Mouse (Mus musculus) A20 (cell line): Measurements from ENCODE around the gene Slc27a5.

Experiments
- DNase-seq: peaks from one replicate; pipeline ENCODE4 v3.0.0-alpha.2; 2011; ENCODE audit warnings: low read depth, low spot score

Slc27a5 gene

DNA sequence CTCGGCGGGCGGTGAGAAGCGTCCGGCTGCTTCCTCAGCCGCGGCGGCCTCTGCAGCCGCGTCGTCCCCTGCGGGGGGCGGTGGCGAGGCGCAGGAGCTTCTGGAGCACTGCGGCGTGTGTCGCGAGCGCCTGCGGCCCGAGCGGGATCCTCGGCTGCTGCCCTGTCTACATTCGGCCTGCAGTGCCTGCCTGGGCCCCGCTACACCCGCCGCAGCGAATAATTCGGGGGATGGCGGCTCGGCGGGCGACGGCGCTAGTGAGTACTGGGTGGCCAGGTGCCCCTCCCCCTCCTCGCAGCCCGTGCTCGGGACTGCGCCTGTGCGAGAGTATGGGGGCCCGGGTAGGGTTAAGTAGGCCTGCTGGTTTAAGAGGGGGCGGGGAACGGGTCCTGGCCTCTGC lies 26.8 kb upstream of the Slc27a5 start:
- peak; percentile 88 for DNase-seq

DNA sequence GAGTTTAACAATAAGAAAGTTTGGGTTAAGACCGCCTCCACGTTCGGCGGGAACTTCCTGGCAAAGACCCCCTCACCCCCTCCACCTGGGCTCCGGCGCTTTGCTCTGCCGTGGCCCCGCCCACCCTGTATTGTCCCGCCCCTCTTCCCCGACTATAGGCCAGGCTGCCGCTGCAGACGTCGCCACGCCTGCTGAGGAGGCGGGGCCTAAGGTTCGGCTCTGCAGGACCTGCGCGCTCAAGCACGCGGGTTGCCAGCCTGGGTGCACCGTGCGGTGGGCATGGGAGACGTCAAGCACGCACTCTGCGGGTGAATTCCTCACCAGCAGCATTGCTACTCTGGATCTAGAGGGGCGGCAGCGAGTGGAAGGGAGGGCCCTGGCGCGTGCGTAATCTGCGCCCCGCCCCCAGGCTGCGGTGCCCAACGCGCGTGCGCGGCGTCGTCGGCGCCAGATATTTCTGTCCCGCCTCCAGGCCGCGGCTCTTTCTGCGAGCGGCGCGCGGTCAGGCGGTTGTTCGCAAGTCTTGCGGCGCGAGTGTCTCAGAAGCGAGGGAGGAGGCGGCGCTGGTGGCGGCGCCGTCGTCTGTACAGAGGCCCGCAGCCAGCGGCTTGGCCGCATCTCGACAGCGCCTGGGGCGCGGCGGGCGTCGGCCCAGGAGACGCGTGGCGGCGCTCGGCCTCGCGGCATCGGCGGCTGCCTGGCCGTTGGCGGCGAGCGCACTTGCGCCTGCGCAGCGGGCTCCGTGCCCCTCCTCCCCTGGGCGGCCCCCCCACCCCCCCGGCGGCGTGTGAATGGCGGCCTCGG lies 26.1 kb upstream of the Slc27a5 start:
- peak; percentile 98 for DNase-seq

DNA sequence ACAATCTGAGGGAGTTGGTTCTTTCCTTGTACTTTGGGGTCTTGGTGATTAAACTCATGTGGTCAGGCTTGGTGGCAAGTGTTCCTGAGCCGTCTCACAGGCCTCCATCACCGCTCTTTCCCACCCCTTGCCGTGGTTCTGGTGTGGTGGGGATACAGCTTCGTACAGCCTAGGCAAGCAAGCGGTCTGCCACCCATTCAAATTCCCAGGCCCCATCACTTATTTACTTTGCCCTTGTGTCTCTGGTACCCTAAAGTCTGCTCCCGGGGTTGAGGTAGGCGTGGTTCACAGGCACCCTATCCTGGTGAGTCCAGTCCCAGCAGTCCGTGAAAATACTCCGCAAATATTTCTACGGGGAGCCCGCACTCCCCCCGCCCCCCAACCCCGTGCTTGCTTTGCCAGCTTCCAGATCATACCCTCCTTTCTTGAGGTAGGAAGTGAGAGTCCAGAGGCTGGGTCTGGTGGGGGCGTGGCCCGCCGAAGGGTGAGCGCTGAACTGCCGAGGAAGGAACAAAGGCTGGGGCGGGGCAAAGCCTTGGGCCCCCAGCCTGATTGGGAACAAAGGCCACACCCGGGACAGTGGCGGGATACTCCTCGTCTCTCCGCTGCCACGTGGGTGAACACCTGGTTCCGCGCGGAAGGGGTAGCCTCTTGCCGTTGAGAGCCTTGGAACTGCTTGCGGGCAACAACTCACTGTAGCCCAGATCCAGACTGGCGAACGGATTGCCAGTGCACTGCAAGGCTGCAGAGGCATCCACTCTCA lies 25.0 kb upstream of the Slc27a5 start:
- peak; percentile 94 for DNase-seq

DNA sequence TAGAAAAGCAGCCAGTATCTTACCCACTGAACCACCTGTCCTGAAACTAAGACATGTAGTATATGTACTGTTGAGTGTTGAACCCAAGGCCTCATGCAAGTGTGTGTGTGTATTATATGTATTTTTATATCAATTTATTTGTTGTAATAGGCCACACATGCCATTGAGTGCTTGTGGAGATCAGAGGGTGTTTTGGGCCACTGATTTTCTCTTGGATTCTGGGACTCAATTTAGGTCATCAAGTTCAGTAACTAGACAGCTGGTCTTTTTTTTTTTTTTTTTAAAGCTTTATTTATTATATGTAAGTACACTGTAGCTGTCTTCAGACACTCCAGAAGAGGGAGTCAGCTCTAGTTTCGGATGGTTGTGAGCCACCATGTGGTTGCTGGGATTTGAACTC lies 17.2 kb upstream of the Slc27a5 start:
- no peak for DNase-seq

DNA sequence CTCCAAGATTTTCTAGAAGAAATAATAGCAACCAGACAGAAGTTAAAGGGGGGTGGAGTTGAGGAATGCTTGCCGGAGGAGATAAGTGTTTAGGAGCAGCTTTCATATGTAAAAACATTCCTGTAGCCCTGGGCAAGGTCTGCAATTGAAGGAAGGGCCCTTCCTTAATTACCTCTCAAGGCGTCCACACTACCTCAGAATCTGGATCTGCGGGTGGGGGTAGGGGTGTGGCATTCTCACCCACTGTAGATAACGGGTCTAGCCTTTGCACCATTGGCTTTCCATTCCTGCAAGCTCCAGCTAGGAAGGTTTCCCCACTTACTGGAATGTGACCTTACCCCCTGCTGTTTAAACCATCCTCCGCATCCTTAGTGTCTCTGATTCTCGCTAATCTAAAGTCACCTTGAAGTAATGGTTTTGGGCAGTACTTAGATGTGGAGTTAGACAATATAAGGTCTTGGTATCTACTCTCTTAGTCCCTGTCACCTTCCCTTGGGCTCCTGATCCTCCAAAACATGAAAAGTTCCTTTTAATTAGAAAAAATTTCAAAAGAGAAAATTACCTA lies 16.4 kb upstream of the Slc27a5 start:
- no peak for DNase-seq

DNA sequence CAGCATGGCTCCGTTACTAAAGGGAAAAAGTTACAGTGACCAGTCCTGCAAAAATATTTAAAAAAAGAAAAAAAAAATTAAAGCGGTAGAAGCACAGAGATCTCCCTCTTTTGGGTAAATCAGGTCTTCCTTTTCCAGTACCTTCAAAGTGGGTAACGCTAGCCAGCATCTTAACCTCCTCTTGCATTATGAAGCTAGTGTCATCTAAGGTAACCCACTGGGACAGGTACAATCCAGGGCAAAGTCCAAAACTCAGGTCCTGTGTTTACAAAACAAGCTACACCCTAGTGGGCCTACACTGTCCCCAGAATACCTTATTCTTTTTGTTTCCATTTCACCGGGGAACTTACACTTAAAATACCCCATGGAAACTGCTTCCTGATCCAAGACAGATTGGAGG lies 15.7 kb upstream of the Slc27a5 start:
- DNase-seq, result no peak

DNA sequence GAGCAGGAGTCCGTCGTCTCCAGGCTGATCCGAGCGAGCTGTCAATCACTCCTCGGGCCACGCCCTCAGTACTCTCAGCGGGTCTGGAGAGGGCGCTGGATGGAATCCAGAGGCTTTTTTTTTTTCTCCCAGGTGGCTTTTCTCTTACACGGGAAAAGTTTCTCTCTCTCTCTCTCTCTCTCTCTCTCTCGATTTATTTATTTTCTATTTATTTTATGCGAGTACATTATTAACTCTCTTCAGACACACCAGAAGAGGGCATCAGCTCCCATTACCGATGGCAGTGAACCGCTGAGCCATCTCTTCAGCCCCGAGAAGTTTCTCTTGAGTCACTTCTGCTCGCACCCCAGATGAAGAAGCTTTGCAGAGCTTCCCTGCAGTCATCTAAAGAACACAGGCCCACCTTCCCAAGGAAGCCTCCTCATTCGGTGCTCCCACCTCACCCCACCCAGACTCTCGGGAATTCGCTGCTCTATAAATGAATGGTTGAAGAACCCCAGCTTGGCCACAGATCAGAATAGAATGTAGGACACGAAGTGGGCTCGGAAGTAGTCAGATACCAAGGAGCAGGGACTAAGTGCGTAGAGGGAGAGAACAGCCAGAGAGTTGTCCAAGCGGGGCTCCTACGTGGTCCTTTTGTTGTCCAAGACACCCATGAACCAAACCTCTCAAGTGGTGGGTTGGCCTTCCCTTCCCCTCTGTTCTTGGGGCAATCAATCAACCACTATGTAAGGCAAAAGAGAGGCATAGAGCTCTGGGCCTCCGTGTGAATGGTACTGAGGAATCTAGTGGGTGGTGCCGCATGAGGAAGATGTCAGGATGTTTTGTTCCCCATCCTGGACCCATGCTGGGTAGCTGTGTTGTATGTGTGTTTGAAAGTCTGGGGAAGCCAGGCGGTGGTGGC lies 12.3 kb upstream of the Slc27a5 start, which contains the start of gene Zbtb45:
TSS of gene Zbtb45 (minus strand) at position 30 of the 904 bp plus-strand sequence.
- no peak for DNase-seq

DNA sequence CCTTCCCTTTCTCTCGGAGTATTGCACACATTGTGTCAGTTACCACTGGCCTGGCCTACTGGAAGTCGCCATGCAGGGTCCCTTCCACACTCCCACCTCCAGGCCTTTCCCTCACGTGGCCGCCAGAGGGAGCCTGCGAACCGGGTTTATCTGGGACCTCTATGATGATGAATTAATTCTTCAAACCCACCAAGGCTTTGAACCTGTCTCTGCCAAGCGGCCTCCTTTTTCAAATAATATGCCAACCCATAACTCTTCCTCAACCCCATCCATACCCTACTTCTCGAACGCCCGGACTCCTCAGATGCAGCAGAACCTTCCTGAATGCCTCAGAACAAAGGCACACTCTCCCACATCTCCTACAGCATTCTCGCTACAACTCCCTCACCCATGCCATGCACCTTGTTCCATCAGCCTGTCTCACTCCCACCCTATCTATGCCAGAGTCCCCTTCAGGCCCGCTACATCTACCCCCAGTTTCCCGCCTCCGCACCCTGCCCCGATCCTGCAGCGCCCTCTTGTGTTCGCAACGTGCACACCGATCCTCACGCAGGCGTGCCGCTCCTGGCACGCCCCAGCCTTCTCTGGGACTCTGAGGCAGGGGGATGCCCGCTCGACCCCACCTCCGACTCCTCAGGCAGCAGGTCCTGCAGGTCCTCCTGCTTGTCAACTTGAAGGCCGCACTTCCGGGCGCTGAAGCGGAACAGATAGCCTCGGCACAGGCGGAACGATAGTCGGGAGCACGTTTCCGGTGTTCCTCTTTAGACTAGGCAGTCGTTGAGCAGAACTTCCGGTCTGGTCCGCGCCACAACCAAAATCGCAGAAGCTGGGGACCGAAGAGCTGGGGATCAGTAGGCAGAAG lies 11.4 kb upstream of the Slc27a5 start:
- peak; percentile 96 for DNase-seq

DNA sequence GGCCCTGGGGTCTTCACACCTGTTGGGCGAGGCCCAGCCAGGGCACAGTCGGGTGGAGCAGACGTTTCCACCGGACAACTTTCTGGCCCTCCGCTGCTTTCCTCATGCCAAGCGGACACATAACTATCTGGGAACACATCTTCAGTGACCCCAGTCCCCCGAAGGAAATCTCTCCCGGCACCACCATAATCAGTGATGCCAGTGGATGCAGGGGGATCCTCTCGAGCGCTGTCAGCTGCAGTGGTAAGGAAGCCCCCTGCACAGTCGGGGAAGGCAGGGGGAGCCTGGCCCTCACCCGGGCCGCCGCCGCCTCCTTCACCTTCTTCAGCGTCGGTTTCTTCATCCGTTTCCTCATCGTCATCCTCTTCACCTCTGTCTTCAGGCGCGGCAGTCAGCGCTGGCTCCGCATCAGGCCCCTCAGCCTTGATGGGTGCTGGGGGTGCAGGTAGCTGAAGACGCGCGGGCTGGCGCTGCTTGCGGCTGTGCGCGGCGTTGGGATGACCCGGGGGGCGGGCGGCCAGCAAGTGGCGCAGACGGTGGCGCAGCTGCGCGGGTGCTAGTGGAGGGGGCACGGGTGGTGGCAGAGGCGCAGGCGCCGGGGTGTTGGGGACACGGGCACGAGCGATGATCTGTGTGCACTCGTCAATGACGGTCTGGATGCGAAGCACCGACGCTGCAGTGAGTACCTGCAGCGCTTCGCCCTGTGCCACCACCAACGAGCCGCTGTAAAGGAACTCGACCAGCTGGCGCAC lies 9.5 kb upstream of the Slc27a5 start:
- DNase-seq, result no peak

DNA sequence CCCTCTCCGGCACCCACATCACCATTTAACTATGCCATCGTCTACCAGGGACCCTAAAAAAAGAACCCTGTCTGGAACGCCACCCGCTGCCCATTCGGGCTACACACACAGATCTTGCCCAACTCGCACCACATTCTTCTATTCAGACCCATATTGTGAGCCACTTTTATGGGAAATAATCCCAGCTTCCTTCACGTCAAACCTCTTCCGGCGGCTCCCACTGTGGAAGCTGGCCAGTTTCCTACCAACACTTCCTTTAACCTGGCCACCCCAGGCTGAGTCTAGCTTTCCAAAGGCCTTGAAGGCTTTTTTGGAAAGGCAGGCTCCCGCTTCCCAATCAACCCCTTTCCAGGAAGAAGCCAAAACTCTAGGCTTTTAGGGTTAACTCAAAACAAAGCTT lies 8.5 kb upstream of the Slc27a5 start:
- DNase-seq, result no peak

DNA sequence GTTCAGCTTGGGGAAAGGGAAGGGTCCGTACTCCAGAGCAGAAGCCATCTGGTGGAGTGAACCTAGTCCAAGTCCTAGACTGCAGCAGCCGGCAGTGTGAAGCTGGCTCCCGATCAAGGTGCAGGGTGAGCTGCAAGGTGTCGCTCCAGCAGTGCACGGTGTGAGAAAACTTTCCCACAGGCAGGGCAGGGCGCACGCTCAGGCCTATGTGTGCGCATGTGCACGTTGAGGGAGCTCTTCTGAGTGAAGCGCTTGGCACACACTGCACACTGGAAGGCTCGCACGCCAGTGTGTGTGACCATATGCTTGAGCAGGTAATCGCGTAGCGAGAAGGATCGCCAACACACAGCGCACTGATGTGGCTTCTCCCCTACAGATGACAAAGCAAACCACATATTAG lies 8.0 kb upstream of the Slc27a5 start:
- DNase-seq, result no peak

DNA sequence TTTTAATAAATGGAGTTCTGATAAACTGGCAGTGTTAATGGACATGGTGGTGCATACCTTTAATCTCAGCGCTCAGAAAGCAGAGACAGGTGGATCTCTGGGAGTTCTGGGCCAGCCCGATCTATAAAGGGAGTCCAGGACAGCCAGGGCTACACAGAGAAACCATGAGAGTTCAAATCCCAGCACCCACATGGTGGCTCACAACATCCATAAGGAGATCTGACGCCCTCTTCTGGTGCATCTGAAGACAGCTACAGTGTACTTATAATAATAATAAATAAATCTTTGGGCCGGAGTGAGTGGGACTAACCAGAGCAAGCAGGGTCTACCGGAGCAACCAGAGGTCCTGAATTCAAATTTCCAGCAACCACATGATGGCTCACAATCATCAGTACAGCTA lies 5.4 kb upstream of the Slc27a5 start:
- no peak for DNase-seq

DNA sequence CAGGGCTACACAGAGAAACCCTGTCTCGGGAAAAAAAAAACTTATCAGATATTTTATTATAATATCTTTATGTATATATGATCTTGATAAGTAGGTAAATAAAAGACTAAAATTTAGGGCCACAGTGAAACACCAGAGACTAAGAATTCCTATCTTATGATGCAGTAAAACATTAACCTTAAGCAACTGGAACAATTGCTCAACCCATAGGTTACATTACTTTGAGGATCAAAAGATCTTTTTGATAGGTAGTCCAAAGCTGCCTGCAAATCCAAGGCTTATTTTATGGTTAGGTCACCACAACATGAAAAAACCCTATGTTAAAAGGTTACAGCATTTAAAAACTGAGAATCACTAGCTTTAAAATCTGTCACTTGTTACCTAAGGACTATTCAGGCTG lies 3.6 kb upstream of the Slc27a5 start:
- no peak for DNase-seq

DNA sequence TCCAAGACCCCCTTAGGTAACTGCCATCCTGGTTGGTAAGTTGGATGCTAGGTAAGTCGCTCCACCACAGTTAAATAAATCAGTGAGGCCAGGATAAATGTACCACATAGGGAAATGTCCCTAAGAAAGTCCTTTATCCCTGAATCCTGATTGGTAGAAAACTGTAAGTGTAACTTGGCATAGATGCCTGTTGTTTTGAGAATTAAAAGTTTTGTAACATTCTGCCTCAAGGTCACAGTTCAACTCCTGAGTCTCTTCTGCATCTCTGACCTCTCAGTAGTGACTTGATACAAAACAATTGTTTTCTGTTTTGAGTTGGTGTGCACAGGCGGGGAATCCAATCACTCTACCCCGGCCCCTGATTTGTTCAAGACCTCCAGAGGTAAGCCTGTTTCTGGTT lies 859 bp upstream of the Slc27a5 start, which contains the start of gene Trim28:
TSS of gene Trim28 (plus strand) at position 264 of the 400 bp plus-strand sequence.
- no peak for DNase-seq

DNA sequence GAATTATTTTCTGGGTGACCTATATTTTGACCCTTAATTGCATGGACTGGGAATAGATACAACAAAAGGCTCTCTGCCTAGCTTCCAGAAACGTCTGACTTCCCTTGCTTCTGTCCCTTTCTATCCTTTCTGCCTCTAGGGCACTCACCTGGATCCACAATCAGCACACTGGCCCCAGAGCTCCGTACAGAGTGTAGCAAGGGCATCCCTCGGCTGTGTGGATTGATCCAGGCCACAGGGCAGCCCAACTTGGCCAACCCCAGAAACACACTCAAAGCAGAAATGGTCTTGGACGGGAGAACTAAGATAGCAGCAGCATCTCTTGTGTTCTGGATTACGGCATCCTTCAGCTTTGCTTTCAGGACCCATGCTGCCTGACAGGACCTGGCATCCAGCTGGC lies 762 bp downstream of the Slc27a5 start:
- DNase-seq, result no peak

DNA sequence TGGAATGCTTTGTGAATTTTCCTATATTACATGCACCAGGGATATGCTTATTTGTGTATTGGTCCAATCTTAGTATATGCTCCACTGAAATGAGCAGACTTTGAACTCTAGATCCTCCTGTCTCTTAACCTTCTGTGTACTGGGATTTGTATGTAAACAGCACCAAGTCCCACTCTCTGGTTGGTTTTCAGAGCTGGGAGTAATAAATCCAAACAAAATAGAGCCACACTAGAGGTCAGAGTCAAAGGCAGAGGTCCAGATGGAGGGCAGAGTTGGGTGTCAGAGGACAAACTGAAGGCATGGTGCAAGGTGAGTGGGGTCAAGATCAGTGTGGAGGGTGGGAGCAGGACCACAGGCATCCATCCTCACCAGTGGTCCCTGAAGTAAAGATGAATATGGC lies 2.1 kb downstream of the Slc27a5 start:
- DNase-seq, result no peak

DNA sequence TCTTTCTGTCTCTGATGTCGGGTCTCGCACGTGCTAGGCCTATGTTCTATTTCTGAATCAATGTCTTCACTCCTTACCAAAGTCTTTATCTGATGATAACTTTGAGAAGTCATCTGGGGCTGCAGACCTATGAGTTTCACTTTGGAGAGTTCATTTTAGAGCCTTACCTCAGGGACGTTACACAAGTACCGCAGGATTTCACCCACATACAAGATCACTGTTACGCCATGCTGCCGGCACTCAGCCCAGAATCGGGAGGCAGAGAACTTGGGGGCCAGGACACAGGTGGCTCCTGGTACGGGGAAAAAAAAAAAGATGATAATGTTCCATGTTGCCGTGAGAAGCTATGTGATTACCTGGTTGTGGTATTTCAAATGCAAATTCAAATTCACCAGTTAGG lies 4.8 kb downstream of the Slc27a5 start:
- no peak for DNase-seq

DNA sequence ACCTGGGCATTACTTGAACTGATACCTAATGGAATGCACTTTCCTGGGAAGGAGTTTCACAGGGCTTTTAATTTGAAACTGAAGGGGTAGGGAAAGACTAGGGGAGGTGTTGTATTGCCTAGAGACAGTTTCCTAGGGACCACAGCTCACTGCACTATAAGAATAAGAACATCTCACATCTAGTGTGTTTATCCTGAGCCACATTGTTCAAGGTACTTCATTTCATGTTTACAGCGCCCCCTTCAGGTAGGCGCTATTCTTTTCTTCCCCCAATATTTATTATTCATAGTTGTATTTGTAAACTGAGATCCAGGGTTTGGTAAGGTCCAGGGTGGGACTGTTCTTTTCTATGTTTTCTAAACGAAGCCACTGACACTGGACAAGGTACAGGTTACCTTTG lies 5.8 kb downstream of the Slc27a5 start:
- peak; percentile 63 for DNase-seq

DNA sequence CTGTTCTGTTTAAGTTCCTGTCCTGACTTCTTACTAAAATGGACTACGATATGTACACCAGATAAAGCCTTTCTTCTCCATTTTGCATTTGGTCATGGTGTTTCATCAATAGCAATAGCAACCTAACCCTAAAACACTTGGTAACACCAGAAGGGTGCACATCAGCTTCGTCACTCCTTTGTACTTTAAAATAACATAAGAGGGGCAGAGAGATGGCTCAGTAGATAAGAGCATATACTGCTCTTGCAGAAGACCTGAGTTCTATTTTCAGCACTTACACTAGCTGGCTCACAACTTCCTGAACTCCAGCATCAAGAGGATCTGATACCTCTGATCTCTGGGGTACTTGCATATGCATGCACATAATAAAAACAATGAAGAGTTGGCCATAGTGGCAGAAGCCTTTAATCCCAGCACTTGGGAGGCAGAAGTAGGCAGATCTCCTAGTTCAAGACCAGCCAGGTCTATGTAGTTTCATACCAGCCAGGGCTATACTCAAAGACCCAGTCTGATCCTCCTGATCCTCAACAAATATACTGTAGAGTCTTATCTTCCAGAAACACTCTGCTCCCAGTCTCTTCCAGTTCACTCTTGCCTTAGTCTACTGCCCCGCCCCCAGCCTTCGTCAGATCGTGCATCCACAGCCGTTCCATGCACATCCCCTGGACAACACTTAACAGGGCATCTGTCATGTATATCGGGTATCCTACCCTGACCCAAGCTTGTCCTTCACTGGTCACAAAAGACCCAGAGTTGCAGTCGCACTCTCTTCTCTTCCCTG lies 10.4 kb downstream of the Slc27a5 start:
- DNase-seq, result no peak
